Mouse (Mus musculus) forebrain, embryonic 16.5 days (tissue): ENCODE results near the gene Commd8. TPM values are rescaled to one million over a fixed set of nuclear protein-coding genes. Genes with fewer than 3 reads are reported as not detected.

ENCODE experiments used
- ATAC-seq: fragments of 200-750 bp; cut with Nextera tagmentation; 2 replicates; pipeline ENCODE4 v1.8.0; 2017; ENCODE audit warnings: mild to moderate bottlenecking, moderate library complexity
- H3K27ac ChIP-seq: fragments of 300-500 bp; sonication (generic); 2 replicates; pipeline ENCODE4 v1.5.1; 2014; ENCODE audit warnings: low read length, control low read depth
- H3K27me3 ChIP-seq: fragments of 300-500 bp; sonication (generic); replicated peaks from 2 replicates; pipeline ENCODE4 v1.6.1; 2014; ENCODE audit warnings: low read length; ENCODE audit not compliant: control insufficient read depth, insufficient read depth
- H3K36me3 ChIP-seq: fragments of 300-500 bp; sonication (generic); 2 replicates; pipeline ENCODE4 v1.6.1; 2014; ENCODE audit not compliant: control insufficient read depth, insufficient read depth
- H3K4me1 ChIP-seq: fragments of 300-500 bp; sonication (generic); replicated peaks from 2 replicates; pipeline ENCODE4 v1.6.1; 2014; ENCODE audit warnings: low read length; ENCODE audit not compliant: control insufficient read depth, insufficient read depth
- H3K4me2 ChIP-seq: fragments of 300-500 bp; sonication (generic); 2 replicates; pipeline ENCODE4 v1.6.1; 2014; ENCODE audit warnings: mild to moderate bottlenecking, low read length, control low read depth
- H3K4me3 ChIP-seq: fragments of 300-500 bp; sonication (generic); replicated peaks from 2 replicates; pipeline ENCODE4 v1.5.1; 2014; ENCODE audit warnings: mild to moderate bottlenecking, low read length, control low read depth
- H3K9ac ChIP-seq: fragments of 300-500 bp; sonication (generic); replicated peaks from 2 replicates; pipeline ENCODE4 v1.6.1; 2014; ENCODE audit warnings: low read depth, low read length, control low read depth
- H3K9me3 ChIP-seq: fragments of 300-500 bp; sonication (generic); 2 replicates; pipeline ENCODE4 v1.6.1; 2016; ENCODE audit warnings: low read length; ENCODE audit not compliant: control insufficient read depth
- WGBS: fragments of 180-500 bp; shearing (Covaris S2); extraction: QIAGEN DNeasy Blood & Tissue Kit; methylation state at CpG from one replicate; pipeline ENCODE4 v1.1.7; 2014; 5-methylcytosine and 5-hydroxymethylcytosine counted together
- polyA plus RNA-seq: library from polyadenylated mRNA; unstranded; fragments of >200 nt; fragmentation: Nextera tagmentation; extraction: Ambion mirVana; gene quantifications from 2 replicates; pipeline ENCODE4 v1.2.1, GENCODE M21; 2015

Commd8 gene
- 146 and 163 TPM in 2 replicates for polyA plus RNA-seq

DNA sequence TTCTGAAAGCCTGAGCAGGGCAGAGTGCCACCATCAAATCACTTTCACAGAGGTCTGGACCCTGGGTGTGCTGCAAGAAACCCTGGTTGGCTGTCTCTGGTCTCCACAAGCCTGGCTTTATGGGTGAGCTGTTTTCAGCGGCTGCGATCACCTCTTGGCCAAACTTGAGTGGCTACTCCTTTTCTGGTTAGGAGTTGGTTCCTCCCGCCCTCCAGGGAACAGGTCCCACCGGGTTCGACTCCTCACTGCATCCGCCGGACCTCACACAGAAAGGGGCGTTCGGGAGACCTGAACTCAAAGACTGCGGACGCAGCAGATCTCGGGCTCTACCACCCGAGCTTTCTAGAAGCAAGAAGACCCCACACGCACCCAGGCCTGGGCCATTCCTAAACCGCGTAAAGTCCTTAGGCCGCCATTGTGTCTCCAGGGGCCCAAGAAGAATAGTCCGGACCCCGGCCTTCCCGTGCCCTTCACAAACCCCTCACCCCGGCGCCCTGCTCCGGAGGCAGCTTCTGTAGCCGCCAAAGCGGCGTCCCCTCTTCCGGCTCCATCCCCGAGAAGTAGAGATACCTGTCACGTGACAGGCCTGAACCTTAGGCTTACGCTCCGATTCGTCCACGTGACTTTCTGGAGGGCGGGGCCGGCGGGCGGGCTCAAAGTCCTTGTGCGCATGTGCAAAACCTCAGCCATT, at the start of gene Commd8:
TSS of gene Commd8 (minus strand) at position 596 of the 691 bp plus-strand sequence.
- Histone ChIP-seq H3K9ac (peak within 1 kb of the TSS; percentile 72), H3K4me3 (peak within 1 kb of the TSS; percentile 77), H3K27me3 (no peaks in the 10 kb centered on the region), H3K4me1 (peaks cover 7% of the 10 kb centered on the region), H3K27ac (peak within 1 kb of the TSS; percentile 56), H3K36me3 (no peaks in the 10 kb centered on the region), H3K9me3 (no peaks in the 10 kb centered on the region), H3K4me2 (peak within 1 kb of the TSS; percentile 84)
- peak; percentile 93 for ATAC-seq
- under 1% methylated on average over 38 of the region's 38 CpGs for WGBS

- Histone ChIP-seq H3K4me1 (no peaks in the 10 kb centered on the region), H3K4me2 (no peak overlapping the region), H3K27me3 (no peaks in the 10 kb centered on the region), H3K27ac (no peak overlapping the region), H3K9me3 (no peaks in the 10 kb centered on the region), H3K9ac (no peak overlapping the region), H3K4me3 (no peak overlapping the region), H3K36me3 (no peaks in the 10 kb centered on the region)
- no peak for ATAC-seq
- 82% methylated on average over 18 of the region's 18 CpGs for WGBS
Measured at GRCm38 (mm10) chr5:72211741-72212140, 43.8 kb upstream of the Commd8 start.

GRCm38 (mm10) chr5:72210812-72211139, 42.8 kb upstream of the Commd8 start:
- H3K4me2 ChIP-seq: no peak overlapping the region
- H3K27ac ChIP-seq: no peak overlapping the region
- H3K27me3 ChIP-seq: no peaks in the 10 kb centered on the region
- 70% methylated on average over 5 of the region's 5 CpGs for WGBS
- H3K9me3 ChIP-seq: no peaks in the 10 kb centered on the region
- H3K4me1 ChIP-seq: no peaks in the 10 kb centered on the region
- ATAC-seq: no peak
- H3K36me3 ChIP-seq: no peaks in the 10 kb centered on the region
- H3K4me3 ChIP-seq: no peak overlapping the region
- H3K9ac ChIP-seq: no peak overlapping the region

- Histone ChIP-seq H3K4me3 (no peak overlapping the region), H3K4me1 (no peaks in the 10 kb centered on the region), H3K4me2 (no peak overlapping the region), H3K27me3 (no peaks in the 10 kb centered on the region), H3K36me3 (no peaks in the 10 kb centered on the region), H3K9ac (no peak overlapping the region), H3K27ac (no peak overlapping the region), H3K9me3 (no peaks in the 10 kb centered on the region)
- 71% methylated on average over 13 of the region's 13 CpGs for WGBS
- no peak for ATAC-seq
Measured at GRCm38 (mm10) chr5:72210123-72210811, 42.3 kb upstream of the Commd8 start.

DNA sequence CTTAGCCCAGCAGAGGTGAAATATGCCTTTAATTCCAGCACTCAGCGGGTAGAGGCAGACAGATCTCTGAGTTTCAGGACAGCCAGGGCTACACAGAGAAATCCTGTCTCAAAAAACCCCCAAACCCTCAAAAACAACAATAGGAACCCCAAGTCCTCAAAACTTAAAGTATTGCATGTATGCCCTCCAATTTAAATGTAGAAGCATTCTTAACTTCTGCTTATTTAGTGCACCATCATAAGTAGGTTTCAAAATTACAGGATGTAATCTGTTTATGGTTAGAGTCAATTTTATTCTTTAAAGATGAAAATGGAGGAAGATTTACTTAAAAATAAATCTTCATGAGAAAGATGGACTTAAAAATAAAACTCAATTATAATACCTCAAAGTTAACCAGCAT, 40.5 kb upstream of the Commd8 start:
- H3K36me3 ChIP-seq: no peaks in the 10 kb centered on the region
- no peaks in the 10 kb centered on the region for H3K27me3 ChIP-seq
- no peak overlapping the region for H3K27ac ChIP-seq
- ATAC-seq: no peak
- H3K4me1 ChIP-seq: peaks cover 2% of the 10 kb centered on the region
- no peak overlapping the region for H3K9ac ChIP-seq
- H3K9me3 ChIP-seq: no peaks in the 10 kb centered on the region
- H3K4me3 ChIP-seq: no peak overlapping the region
- 97% methylated on average over 1 of the region's 1 CpGs for WGBS
- H3K4me2 ChIP-seq: no peak overlapping the region

DNA sequence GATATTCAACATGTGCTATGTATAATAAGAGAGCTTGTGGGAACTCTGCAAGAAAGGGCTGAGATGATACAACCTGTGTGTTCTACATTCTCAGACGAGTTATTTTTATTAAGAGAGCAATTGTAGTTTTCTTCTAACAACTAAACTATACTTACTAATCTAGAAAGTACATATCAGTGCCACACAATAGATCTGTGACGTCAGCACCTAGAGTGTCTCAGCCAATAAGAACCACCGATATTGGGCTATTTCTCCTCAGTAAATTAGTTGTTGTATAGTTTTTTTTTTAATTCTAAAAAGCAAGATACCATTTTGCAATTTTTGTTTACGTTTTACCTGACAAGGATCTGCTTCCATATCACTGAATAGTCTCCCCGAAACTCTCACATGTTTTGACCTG, 37.3 kb upstream of the Commd8 start:
- no peaks in the 10 kb centered on the region for H3K27me3 ChIP-seq
- no peak for ATAC-seq
- H3K9ac ChIP-seq: no peak overlapping the region
- H3K4me1 ChIP-seq: peaks cover 6% of the 10 kb centered on the region
- no peak overlapping the region for H3K4me3 ChIP-seq
- no peaks in the 10 kb centered on the region for H3K36me3 ChIP-seq
- 93% methylated on average over 5 of the region's 5 CpGs for WGBS
- no peak overlapping the region for H3K27ac ChIP-seq
- no peak overlapping the region for H3K4me2 ChIP-seq
- no peaks in the 10 kb centered on the region for H3K9me3 ChIP-seq

GRCm38 (mm10) chr5:72204507-72204906, 36.5 kb upstream of the Commd8 start:
- no peak overlapping the region for H3K9ac ChIP-seq
- no peak overlapping the region for H3K4me3 ChIP-seq
- H3K27me3 ChIP-seq: no peaks in the 10 kb centered on the region
- no peak overlapping the region for H3K27ac ChIP-seq
- H3K36me3 ChIP-seq: no peaks in the 10 kb centered on the region
- H3K4me2 ChIP-seq: no peak overlapping the region
- 79% methylated on average over 2 of the region's 2 CpGs for WGBS
- no peaks in the 10 kb centered on the region for H3K9me3 ChIP-seq
- H3K4me1 ChIP-seq: peaks cover 6% of the 10 kb centered on the region
- ATAC-seq: no peak

DNA sequence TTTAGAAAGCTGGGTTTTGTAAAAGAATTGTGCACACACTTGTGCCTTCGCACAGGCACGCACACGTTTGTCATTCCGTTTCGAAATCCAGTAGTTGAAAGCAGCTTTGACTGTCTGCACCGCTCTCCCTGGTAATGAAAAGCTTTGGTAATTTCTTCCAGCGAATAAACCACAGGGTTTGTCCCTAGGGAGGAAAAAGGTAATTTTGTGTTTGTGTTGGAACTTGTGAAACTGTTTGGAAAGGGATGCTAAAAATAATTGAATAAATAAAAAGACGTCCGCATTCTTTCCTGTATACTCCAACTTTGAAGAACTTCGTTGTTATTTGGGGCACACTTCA, 35.7 kb upstream of the Commd8 start:
- Histone ChIP-seq H3K27me3 (no peaks in the 10 kb centered on the region), H3K4me2 (peak overlapping the region; percentile 95), H3K9ac (peak overlapping the region; percentile 58), H3K4me3 (peak overlapping the region; percentile 57), H3K4me1 (peaks cover 6% of the 10 kb centered on the region), H3K9me3 (no peaks in the 10 kb centered on the region), H3K36me3 (no peaks in the 10 kb centered on the region), H3K27ac (no peak overlapping the region)
- 11% methylated on average over 10 of the region's 10 CpGs for WGBS
- ATAC-seq: 0 out of 2 replicates have a peak, but pooled peaks have one; percentile 7

DNA sequence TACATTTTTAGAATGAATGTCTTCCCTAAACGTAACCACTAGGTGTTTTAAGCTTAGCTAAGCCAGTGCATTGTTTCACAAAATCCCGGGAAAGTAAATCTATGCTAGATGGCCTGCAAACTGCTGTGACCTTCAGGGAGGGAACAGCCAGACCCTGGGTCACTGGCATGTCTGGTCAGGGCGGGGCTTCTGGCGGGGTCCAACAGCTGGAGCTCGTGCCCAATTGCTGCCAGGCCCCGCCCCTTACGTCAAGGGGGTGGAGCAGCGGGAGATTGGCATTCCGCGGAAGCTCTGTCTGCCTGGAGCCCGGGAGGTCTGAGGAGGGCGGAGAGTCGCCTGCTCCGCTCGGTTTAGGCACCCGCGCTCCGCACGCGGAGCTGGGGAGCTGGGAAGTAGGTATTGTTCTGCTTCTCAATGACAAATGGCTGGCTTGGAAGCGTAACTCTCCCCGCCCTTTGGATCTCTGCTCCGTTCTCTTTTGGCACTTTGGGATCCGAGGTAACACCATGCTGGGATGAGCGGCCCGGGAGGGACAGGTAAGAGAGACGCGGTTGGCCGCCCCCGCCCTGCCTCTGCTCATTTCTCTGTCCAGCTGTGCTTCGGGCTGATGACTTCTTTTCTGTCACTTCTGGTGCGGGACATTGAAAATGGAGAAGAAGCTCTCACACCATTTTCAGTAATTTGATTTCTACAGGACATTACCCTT, 35.2 kb upstream of the Commd8 start:
- no peaks in the 10 kb centered on the region for H3K27me3 ChIP-seq
- peak overlapping the region; percentile 58 for H3K9ac ChIP-seq
- no peak overlapping the region for H3K27ac ChIP-seq
- under 1% methylated on average over 32 of the region's 32 CpGs for WGBS
- H3K4me1 ChIP-seq: peaks cover 6% of the 10 kb centered on the region
- no peaks in the 10 kb centered on the region for H3K36me3 ChIP-seq
- peak; percentile 99 for ATAC-seq
- peak overlapping the region; percentile 95 for H3K4me2 ChIP-seq
- peak overlapping the region; percentile 57 for H3K4me3 ChIP-seq
- no peaks in the 10 kb centered on the region for H3K9me3 ChIP-seq
